Mouse (Mus musculus) brain, embryonic 14.5 days (tissue): ENCODE measurements around the gene D6Wsu163e. TPM values are rescaled to one million over a fixed set of nuclear protein-coding genes. Genes with fewer than 3 reads are reported as not detected.
A peak's percentile ranks its signal among the peaks of the same experiment; 100 is the strongest.

Source experiments
- DNase-seq: peaks from one replicate; pipeline ENCODE4 v3.0.0-alpha.2; 2011; ENCODE audit warnings: low read depth
- CTCF ChIP-seq: fragments of 200-500 bp; IDR thresholded peaks from 2 replicates; pipeline ENCODE4 v1.5.1; 2012; ENCODE audit warnings: inconsistent platforms, mild to moderate bottlenecking, moderate library complexity, borderline replicate concordance; ENCODE audit not compliant: insufficient read depth, insufficient read length; ENCODE audit errors: extremely low read depth
- POLR2A ChIP-seq: fragments of 200-500 bp; IDR thresholded peaks from 2 replicates; pipeline ENCODE4 v1.6.1; 2012; ENCODE audit warnings: mild to moderate bottlenecking, inconsistent platforms, borderline replicate concordance; ENCODE audit not compliant: poor library complexity, insufficient read depth, insufficient read length, severe bottlenecking; ENCODE audit errors: extremely low read depth
- polyA plus RNA-seq: library from polyadenylated mRNA; depleted of rRNA; stranded (reverse); fragments of >200 nt; gene quantifications from 2 replicates; pipeline ENCODE4 v1.2.3, GENCODE M21; 2012; rRNA removed

The D6Wsu163e gene
- 21.2 and 22.4 TPM in 2 replicates for polyA plus RNA-seq

GRCm38 (mm10) chr6:126939487-126940171 is at the start of gene D6Wsu163e, which contains the start of gene Rad51ap1:
Gene D6Wsu163e (plus strand): TSS chr6:126939962.
Gene Rad51ap1 (minus strand): TSS chr6:126939587.
- peak; percentile 99 for DNase-seq
- TF ChIP-seq POLR2A (peak; percentile 20; the same call in 1 of the 2 replicates), CTCF (no peak)

GRCm38 (mm10) chr6:126907378-126907777 is 32.4 kb upstream of the D6Wsu163e start:
- TF ChIP-seq POLR2A, result no peak
- no peak for TF ChIP-seq CTCF
- DNase-seq, result no peak

DNA sequence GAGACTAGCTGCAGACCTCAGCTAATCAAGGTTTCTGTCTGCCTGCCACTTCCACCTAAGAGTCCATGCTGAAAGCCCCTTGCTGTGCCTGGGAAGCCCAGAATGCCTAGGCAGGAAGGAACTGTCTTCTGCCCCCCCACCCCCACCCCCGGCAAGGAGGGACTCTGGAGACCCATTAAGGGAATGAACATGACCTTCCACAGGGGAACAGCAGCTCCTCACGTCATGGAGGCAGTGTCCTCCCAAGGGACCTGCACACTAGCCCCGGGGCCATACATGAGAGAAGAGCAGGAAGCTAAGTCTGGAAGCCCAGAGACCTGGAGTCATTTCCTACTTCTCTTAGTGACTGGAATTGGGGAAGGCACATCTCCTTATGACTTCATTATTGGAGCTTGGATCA is 31.9 kb upstream of the D6Wsu163e start:
- TF ChIP-seq CTCF (no peak), POLR2A (no peak)
- no peak for DNase-seq

DNA sequence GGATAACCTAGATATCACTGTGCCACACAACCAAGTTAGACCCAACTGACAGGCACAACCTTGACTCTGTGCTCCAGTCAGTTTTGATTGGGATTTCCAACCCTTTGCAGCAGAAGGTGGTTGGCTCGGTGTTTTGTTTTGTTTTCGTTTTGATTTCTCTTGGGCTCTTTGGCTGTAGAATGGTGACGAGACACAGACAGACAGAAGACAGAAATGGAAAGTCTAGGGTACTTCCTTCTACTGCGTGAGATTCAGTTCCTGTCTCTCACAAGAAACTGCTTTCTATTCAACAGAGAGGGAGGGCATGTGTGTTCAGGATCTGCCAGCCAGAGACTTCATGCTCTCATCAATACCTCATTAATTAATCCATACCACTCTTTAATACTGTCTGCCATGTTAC is 29.0 kb upstream of the D6Wsu163e start:
- no peak for TF ChIP-seq POLR2A
- no peak for TF ChIP-seq CTCF
- DNase-seq, result no peak

GRCm38 (mm10) chr6:126914928-126915327 is 24.8 kb upstream of the D6Wsu163e start:
- TF ChIP-seq POLR2A, result no peak
- TF ChIP-seq CTCF, result no peak
- no peak for DNase-seq

DNA sequence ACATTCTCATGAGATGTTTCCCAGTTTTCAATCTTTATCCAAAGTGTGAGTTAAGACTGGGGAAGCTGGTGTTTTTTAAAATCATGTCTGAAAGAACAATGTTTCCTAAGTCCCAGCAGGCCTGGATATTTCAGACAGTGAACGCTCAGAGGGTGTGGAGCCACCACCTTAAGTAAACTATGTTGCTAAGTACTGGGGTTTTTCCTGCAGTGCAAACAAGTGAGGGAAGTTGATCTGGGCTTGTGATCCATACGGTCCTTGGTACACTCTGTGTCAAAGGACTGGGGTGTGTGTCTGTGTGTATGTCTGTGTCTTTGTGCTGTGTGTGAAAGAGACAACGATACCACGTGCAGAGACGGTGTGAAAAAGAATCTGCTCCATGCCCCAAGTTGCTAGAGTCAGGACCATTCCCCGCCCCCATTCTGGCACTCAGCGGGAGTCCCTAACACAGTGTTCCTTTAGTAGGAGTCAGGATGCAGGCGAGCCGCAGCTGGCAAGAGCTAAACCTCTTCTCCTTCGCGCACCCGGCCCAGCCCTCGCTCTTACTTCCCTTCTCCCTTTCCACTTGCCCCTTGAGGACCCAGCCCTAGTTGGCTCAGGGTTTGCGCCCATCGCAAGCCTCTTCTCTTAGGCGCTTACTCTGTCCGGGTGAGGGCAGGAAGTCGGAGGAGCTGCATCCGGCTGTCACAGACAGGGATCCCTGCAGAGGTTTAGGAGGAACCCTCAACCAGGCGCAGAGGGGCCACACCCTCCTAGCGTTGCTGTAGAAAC is 18.5 kb upstream of the D6Wsu163e start, which contains the start of gene Dyrk4:
TSS of gene Dyrk4 (minus strand) at position 729 of the 771 bp plus-strand sequence.
- TF ChIP-seq CTCF, result no peak
- no peak for TF ChIP-seq POLR2A
- DNase-seq, result peak; percentile 12

DNA sequence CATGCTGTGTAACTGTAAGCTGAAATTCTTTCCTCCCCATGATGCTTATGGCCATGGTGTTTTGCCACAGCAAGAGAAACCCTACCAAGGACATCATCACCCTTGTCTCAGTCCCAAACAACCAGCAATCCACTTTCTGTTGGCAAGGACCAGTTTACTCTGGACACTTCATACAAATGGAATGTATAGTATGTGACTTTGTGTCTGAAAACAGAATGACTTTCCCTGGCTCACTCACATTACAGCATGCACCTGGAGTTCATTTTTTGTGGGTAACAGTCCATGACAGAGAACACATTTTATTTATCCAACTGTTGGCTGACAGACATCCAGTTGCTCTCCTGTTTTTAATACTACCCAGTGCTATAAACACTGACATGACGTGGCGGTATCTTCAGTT is 6.9 kb upstream of the D6Wsu163e start:
- DNase-seq, result no peak
- TF ChIP-seq CTCF (no peak), POLR2A (no peak)

DNA sequence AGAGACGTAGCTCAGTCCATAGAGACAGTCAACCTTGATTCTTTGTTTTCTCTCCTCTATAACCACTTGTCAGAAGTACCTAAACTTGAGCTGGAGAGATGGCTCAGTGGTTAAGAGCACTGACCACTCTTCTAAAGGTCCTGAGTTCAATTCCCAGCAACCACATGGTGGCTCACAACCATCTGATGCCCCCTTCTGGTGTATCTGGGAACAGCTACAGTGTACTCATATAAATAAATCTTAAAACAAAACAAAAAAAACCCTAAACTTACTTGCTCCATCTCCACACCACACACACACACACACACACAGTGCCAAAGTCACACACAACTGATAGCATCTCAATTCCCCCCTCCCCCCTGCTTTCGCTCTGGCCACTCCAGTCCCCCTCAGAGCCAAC is 1.7 kb upstream of the D6Wsu163e start:
- TF ChIP-seq POLR2A (no peak), CTCF (no peak)
- DNase-seq, result no peak

DNA sequence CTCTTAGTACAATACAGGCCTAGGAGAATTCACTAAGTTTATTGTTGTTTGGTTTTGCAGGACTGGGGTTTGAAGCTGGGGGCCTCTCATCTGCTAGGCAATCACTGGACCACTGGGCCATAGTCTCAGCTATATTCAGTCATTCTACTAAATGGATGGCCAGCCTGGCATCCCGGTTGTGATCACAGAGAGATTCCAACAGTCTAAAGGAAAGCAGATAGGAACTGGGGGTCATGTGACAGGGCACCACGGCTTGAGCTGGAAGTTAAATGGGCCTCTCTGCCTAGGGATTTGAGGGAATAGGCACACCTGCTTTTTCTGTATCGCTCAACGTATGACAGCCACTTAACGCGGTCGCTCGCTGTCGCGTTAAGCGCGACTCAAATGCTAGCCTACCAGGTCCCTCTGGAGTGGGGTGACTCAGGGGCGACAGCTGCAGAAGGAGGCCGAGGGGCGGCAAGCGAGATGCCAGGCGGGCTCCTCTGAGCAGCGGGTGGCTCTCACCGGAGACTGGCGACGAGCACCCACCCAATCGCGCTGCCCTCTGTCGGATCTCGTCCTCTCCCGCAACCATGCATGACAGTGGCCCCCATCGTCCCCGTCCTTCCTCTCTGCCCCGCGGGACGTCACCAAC is 792 bp upstream of the D6Wsu163e start:
- no peak for DNase-seq

GRCm38 (mm10) chr6:126940451-126940850 is 689 bp downstream of the D6Wsu163e start:
- TF ChIP-seq CTCF (0 out of 2 replicates have a peak, but pooled peaks have one; percentile 21), POLR2A (no peak)
- DNase-seq, result peak; percentile 27

More for the DNA sequence above, 792 bp upstream of the D6Wsu163e start:
- TF ChIP-seq POLR2A, result no peak
- no peak for TF ChIP-seq CTCF

DNA sequence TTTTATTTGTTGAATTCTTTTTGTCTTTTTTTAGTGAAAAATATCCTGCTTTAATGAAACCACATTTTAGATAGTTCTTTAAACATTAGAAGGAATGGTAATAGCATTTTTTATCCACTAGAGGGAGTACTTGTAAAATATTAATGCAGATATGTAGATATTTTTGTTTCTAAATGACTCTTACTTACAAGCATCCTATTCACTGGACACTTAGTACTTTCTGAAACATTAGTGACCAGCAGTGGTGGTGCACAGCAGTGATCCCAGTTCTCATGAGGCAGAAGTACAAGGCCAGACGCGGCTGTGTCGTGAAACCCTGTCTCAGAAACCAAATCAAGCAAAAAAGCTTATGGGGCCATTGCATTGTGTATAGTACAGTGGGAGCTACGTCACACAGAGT is 8.6 kb downstream of the D6Wsu163e start:
- peak; percentile 22 for DNase-seq
- TF ChIP-seq POLR2A (no peak), CTCF (peak; percentile 23; the same call in 1 of the 2 replicates)

GRCm38 (mm10) chr6:126955734-126956133 is 16.0 kb downstream of the D6Wsu163e start:
- DNase-seq, result peak; percentile 92
- TF ChIP-seq CTCF (peak; percentile 93), POLR2A (no peak)
